ENCODE assay signal across 7 mouse cellular contexts in genomic region chr6:144902267-144902995, GRCm38 (mm10).
DNase-seq lines count a peak whose midpoint lies in the region; ATAC-seq and TF ChIP-seq lines count a peak whose summit lies in the region.

No protein-coding gene starts in this region.

- no peaks in the 10 kb centered on the region for H3K9me3 ChIP-seq in liver, postnatal 0 days (ENCODE audit: low read length)

- peaks cover 20% of the 10 kb centered on the region for H3K4me1 ChIP-seq in liver, postnatal 0 days (ENCODE audit: insufficient read depth)
- H3K4me1 ChIP-seq in spleen, adult 2 months (ENCODE audit: control insufficient read depth, insufficient read depth, insufficient read length): peaks cover 7% of the 10 kb centered on the region; the same call in 1 of the 2 replicates

- no peak overlapping the region for H3K9ac ChIP-seq in liver, postnatal 0 days (replicated peaks)

- TF ChIP-seq EP300 in liver, postnatal 0 days (IDR thresholded peaks at IDR 0.05; ENCODE audit: low read depth): no peak

- DNase-seq in CD4-positive, CD25-positive, alpha-beta regulatory T cell, adult 2 months (ENCODE audit: low read depth, low spot score): peak; percentile 91
- peak; percentile 23 for DNase-seq in R1 (ENCODE audit: low read depth, low spot score)
- peak; percentile 97 for DNase-seq in heart, adult 11 months
- peak; percentile 65 for DNase-seq in liver, postnatal 0 days
- DNase-seq in spleen, adult 2 months (ENCODE audit: low read depth in 1 of 2, low spot score in 2 of 2): peak; percentile 75 to 83
- no peak for DNase-seq in kidney, postnatal 10 days
- no peak for DNase-seq in left cerebral cortex, adult 11 months (ENCODE audit: low spot score)

- no peak for TF ChIP-seq POLR2A in spleen, adult 2 months (IDR thresholded peaks at IDR 0.05; ENCODE audit: low read depth, low read length)

- peak overlapping the region; percentile 35 for H3K4me3 ChIP-seq in liver, postnatal 0 days (ENCODE audit: low read depth, low read length)
- H3K4me3 ChIP-seq in spleen, adult 2 months (ENCODE audit: extremely low read depth, insufficient read depth, insufficient read length): peak overlapping the region; percentile 21; the same call in 1 of the 2 replicates

- H3K36me3 ChIP-seq in liver, postnatal 0 days (replicated peaks; ENCODE audit: insufficient read depth, low read length): no peaks in the 10 kb centered on the region
- H3K36me3 ChIP-seq in spleen, adult 2 months (ENCODE audit: control insufficient read depth, insufficient read depth, low read length): no peaks in the 10 kb centered on the region

- H3K4me2 ChIP-seq in liver, postnatal 0 days (ENCODE audit: low read depth, low read length): peak overlapping the region; percentile 64

- peak; percentile 76 for ATAC-seq in liver, postnatal 0 days

- peak overlapping the region; percentile 41 for H3K27ac ChIP-seq in liver, postnatal 0 days (ENCODE audit: low read depth)
- peak overlapping the region; percentile 73 for H3K27ac ChIP-seq in spleen, adult 2 months (ENCODE audit: insufficient read depth, low read length)

- H3K27me3 ChIP-seq in liver, postnatal 0 days (ENCODE audit: insufficient read depth, low read length): no peaks in the 10 kb centered on the region
- no peaks in the 10 kb centered on the region for H3K27me3 ChIP-seq in spleen, adult 2 months (ENCODE audit: control insufficient read depth, insufficient read depth, low read length)

- WGBS in liver, postnatal 0 days (ENCODE audit: insufficient replicate concordance): 43% methylated on average over 20 of the region's 20 CpGs
- 10% methylated on average over 20 of the region's 20 CpGs for WGBS in spleen, adult 2 months

- no peak for TF ChIP-seq CTCF in liver, postnatal 0 days (IDR thresholded peaks at IDR 0.05; ENCODE audit: low read depth)
- no peak for TF ChIP-seq CTCF in spleen, adult 2 months (IDR thresholded peaks at IDR 0.05; ENCODE audit: extremely low read depth, insufficient read depth, insufficient read length, insufficient replicate concordance)

Comparison
In these comparisons a context has a peak if more than half of its experiments do, and no peak if none do; other contexts are left out.
1. DNase-seq: peak in CD4-positive, CD25-positive, alpha-beta regulatory T cell, adult 2 months (single experiment), R1 (single experiment), heart, adult 11 months (single experiment), liver, postnatal 0 days (single experiment) and spleen, adult 2 months (2 of 2); none in kidney, postnatal 10 days (single experiment) and left cerebral cortex, adult 11 months (single experiment).